Mouse (Mus musculus) spleen, postnatal 36 days (tissue): ENCODE data around the gene Pp2d1.

ENCODE experiments used
- DNase-seq, 2 experiments: peaks; one replicate each; pipeline ENCODE4 v3.0.0; 2022; ENCODE audit warnings: low spot score in 2 of 2, mixed read lengths in 1 of 2

The Pp2d1 gene

GRCm38 (mm10) chr17:53566161-53566918, 27.1 kb upstream of the Pp2d1 start, which contains the start of gene Kat2b:
TSS of gene Kat2b (plus strand) at chr17:53566861.
- peak; percentile 15 to 38 for DNase-seq

- no peak for DNase-seq
These were observed 25.6 kb upstream of the Pp2d1 start for GRCm38 (mm10) chr17:53564837-53565236.

GRCm38 (mm10) chr17:53561458-53562029, 22.3 kb upstream of the Pp2d1 start:
- no peak for DNase-seq

DNA sequence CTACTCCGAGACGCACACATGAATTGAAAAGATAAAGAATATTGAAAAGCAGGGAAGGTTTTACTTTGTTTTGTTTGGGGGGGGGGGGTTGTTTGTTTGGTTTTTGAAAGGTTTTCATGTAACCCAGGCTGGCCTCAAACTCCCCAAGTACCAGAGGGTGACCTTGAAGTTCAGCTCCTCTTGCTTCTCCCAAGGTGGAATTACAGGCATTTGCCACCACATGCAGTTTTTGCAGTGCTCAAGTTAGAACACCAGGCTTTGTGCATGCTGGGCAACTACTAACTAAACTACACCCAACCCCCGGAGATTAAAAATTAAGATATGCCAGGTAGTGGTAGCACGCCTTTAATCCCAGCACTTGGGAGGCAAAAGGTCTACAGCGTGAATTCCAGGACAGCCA, 20.4 kb upstream of the Pp2d1 start:
- no peak for DNase-seq

GRCm38 (mm10) chr17:53557443-53557842, 18.2 kb upstream of the Pp2d1 start:
- DNase-seq: no peak

- DNase-seq: peak in 1 of 2 experiments; percentile 27
These were observed 15.6 kb upstream of the Pp2d1 start for GRCm38 (mm10) chr17:53554813-53555212.

DNA sequence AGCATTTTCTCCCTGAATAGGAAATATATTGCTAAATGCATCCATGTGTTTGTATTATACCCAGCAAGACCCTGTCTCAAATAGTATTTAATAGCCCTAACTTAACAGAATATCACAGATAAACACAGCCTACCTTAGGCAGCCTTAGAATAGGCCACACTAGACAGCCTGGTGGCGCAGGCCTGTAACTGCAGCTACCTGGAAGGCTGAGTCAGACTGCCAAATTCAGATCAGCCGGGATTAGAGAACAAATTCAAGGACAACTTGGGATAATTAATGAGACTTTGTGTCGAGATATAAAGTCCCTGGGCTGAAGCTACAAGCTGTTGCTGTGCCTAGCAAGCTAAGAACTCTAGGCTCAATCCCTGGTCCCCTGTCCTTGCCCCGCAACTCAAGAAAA, 14.8 kb upstream of the Pp2d1 start:
- DNase-seq: no peak

DNA sequence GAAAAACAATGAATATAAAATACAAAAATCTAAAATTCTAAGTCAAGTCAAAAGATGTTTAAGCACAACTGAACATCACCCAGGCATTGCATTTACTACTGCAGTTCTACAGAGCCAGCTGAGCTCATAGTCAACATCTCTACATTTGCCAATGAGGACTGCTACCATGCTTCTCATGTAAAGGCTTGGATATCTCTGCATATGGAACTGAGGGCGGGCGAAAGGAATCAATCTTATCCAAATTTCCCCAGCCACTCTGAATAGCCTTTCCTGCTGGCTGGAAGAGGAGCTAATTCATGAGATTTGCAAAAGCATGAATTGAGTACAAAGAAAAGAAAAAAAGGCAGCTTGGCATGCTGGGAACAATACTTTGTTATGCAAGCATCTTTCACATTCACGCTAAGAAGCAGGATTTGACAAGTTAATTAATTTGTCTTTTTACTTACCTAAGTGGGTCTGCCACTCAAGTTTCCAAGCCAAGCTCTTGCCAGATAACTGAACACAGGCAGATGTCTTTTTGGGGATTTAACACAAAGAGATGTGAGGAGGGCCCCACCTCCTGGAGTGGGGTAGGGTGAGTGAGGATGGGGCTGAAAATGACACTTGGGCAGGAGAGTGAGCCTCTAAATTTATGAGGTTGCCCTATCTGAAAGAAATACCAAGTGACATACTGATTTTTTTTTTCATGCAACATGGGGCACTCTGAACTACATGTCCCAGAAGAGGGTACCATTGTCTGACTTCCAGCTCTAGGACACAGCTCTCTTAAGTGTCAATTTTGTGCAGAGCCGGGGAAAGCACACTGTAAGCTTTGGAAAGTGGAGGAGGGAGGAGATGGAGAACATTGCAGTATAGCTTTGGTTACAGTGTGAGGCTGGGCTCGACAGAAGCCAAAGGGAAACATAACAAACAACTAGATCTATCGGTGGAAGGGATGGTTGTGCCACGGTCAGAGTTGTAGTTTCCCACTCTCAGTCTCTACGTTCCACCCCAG, 12.4 kb upstream of the Pp2d1 start:
- no peak for DNase-seq

GRCm38 (mm10) chr17:53543591-53544324, 4.5 kb upstream of the Pp2d1 start:
- no peak for DNase-seq

- no peak for DNase-seq
These were observed 3.3 kb upstream of the Pp2d1 start for GRCm38 (mm10) chr17:53542536-53542935.

DNA sequence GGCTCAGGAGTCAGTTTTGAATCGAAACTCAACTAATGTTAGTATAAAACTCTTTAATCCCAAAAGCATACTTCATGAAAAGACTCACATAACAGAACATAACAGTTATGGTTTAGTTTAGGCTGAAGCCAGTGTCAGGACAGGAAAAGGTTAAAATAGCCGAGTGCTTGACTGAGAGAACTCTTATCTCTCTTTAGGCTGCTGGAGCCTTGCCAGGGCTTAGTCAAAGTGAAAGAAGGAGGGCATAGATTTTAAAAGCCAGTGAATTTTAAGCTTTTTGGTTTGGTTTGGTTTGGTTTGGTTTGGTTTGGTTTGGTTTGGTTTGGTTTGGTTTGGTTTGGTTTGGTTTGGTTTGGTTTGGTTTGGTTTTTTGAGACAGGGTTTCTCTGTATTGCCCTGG, 6.8 kb downstream of the Pp2d1 start:
- no peak for DNase-seq

DNA sequence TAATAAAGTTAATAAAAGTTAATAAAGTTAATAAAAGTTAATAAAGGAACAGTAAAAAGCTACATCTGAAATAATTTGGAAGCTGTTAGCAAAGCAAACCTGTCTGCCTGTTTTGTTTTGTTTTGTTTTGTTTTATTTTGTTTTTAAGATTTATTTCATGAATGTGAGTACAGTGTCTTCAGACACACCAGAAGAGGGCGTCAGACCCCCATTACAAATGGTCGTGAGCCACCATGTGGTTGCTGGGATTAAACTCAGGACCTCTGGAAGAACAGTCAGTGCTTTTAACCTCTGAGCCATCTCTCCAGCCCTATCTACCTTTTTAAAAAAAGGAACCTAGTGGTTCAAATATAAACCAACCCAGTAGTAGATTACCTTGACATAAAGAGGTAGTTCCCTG, 8.1 kb downstream of the Pp2d1 start:
- no peak for DNase-seq

DNA sequence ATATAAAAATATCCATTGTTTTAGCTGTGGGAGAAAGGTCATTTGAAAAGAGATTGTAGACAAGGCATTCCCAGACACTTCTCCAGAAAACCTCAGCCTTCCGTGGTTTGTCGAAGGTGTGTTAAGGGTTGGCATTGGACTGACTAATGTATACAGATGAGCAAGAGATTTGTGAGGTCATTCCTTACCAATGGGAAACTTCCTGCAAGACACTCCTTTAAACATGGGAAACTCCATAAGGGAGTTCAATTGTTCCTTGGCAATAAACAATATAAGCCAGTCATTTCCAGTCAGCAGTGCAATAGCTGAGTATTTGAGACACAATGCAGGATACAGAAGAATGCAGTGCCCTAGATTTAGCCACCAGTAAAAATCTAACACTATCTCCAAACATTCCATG, 11.2 kb downstream of the Pp2d1 start:
- no peak for DNase-seq

DNA sequence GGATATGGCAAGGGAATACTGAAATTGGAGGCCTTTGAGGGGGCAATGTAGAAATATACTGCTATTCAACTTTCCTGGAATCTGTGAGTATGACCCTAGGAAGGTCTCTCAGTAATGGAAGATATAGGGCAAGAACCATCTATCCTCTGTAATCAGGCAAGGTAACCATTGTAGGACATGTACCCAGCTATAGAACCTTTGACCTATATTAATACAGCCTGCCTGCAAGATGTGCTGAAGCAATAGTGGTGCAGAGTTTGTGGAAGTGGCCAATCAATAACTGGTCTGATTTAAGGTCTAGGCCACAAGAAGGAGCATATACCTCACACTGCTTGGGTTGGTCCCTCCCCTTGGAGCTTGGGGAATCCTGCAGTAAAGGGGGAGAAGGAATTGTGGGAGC, 18.7 kb downstream of the Pp2d1 start:
- no peak for DNase-seq

DNA sequence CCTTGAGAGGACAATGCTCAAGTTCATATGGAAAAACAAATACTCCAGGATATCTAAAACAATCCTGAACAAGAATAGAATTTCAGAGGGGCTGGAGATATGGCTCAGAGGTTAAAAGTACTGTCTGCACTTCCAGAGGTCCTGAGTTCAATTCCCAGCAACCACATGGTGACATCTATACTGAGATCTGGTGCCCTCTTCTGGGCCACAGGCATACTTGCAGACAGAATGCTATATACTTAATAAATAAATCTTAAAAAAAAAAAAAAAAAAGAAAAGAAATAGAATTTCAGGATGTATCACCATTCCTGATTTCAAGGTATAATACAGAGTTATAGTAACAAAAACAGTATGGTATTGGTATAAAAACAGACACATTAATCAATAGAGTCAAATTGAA, 19.9 kb downstream of the Pp2d1 start:
- no peak for DNase-seq

DNA sequence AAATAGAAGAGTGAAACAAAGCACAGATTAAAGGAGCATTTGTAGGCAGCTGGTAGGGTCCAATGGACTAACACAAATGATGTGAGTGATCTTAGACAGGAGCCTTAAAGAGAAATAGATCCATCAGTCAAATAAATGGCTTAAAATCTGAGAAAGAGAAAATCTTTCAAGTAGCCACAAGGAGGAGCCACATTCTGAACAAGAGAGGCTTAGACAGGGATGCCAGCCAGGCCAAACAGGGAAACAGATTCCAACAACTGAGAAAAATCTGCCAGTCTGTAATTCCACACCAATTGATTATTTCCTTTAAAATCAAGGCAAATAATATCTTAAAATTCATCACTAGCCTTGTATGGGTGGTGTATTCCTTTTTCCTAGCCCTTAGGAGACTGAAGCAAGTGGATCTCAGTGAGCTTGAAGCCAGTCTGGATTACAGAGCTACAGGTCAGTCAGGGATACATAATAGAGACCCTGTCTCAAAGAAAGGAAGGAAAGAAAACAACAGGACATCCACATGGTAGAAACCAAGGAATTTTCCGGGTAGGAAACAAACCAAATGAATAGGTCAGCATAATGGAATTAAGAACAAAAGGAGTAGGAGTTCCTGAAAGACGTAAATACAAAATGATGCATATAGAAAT, 26.8 kb downstream of the Pp2d1 start:
- DNase-seq: no peak

- no peak for DNase-seq
These were observed 36.3 kb downstream of the Pp2d1 start for GRCm38 (mm10) chr17:53502966-53503365.

DNA sequence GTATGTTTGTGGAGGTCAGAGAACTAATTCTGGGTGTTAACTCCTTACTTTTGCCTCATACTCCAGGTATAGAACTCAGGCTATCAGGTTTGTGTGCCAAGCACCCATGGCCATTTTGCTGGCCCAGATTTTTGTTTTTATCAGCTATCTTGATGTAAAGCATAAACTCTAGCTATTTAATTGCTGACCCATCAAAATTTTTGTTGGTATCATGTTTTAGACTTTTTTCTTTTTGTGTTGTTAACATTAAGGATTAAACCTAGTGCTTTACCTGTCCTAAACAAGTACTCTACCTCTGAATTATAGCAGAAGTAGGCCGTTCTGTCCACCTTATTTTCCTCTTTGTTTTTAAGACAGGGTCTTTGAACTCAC, 50.3 kb downstream of the Pp2d1 start:
- DNase-seq: no peak

DNA sequence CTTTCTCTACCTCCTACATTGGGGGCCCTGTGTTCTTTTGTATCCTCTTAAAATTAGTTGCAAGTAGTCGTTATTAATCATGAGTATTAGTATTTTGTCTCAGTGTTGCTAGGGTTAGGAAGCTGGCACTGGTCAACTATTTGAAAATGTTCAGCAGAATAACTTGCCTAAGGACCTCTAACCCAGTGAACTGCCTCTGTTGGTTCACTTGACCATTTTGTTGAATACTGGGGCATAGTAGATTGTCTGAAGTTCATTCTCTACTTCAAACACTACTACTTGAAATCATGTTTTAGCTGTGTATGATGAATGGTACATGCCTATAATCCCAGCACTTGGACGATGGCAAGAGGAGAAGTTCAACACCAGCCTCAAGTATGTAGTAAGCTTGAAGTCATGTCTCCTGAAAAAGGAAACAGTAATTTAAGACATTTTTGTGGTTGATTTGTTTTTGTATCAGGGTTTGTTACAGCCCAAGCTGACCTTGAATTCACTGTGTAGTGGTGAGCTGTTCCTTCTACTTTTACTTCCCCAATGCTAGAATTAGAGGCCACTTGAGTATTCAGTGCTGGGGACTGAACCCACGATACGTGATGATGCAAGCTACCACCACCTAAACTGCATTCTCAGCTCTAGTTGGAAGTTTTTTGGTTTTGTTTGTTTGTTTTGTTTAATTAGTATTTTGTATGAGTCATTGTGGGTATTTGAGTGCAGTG, 50.8 kb downstream of the Pp2d1 start:
- DNase-seq: peak; percentile 19 to 20

- DNase-seq: no peak
These were observed 58.8 kb downstream of the Pp2d1 start for GRCm38 (mm10) chr17:53480433-53480832.
